Comparison of ENCODE assay signal across 8 mouse cellular contexts in the genomic region with DNA sequence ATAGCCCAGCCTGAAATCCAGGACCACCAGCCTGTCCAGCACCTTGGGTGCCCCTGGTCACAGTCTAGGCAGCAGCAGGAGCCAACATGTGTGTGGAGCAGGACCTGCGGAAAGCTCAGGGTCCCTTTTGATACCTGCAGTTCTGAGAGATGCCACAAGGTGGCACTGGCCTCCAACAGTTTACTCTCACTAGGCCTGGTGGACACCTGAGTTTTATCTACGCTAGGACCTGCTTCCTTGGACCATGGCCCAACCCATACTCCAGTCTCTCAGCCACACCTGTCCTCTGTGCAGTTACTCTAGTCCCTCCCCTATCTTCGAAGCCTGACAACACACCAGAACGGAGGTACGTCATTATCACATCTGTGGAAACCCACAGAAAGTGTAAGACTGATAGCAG. TPM values are rescaled to one million over a fixed set of nuclear protein-coding genes. Genes with fewer than 3 reads are reported as not detected.
DNase-seq lines count a peak whose midpoint lies in the region; ATAC-seq and TF ChIP-seq lines count a peak whose summit lies in the region.

No protein-coding gene starts in this region.

- no peak overlapping the region for H3K4me2 ChIP-seq in intestine, postnatal 0 days (replicated peaks; ENCODE audit: low read depth)
- H3K4me2 ChIP-seq in midbrain, embryonic 14.5 days (ENCODE audit: low read length): no peak overlapping the region

- peak; percentile 60 for DNase-seq in gastrocnemius, adult 18-20 months (ENCODE audit: low spot score)
- no peak for DNase-seq in gastrocnemius, postnatal 25 days
- peak; percentile 95 for DNase-seq in cerebellum, postnatal 14 days
- DNase-seq in frontal cortex, postnatal 25 days (ENCODE audit: low spot score in 2 of 2): peak; percentile 83 to 88
- DNase-seq in left cerebral cortex, postnatal 4 days: peak; percentile 79
- peak; percentile 88 for DNase-seq in midbrain, embryonic 14.5 days
- DNase-seq in spleen, postnatal 10 days (ENCODE audit: low spot score in 2 of 2): peak; percentile 67 to 75

- no peak overlapping the region for H3K4me3 ChIP-seq in intestine, postnatal 0 days (ENCODE audit: low read depth, low read length)
- H3K4me3 ChIP-seq in midbrain, embryonic 14.5 days (replicated peaks; ENCODE audit: low read depth, low read length): no peak overlapping the region

- 25% methylated on average over 5 of the region's 5 CpGs for WGBS in intestine, postnatal 0 days
- WGBS in midbrain, embryonic 14.5 days: 49% methylated on average over 5 of the region's 5 CpGs

- peak; percentile 95 for TF ChIP-seq CTCF in intestine, postnatal 0 days (IDR thresholded peaks at IDR 0.05; ENCODE audit: low read depth)

- H3K4me1 ChIP-seq in intestine, postnatal 0 days (replicated peaks; ENCODE audit: control insufficient read depth, insufficient read depth, low read length): no peaks in the 10 kb centered on the region
- no peaks in the 10 kb centered on the region for H3K4me1 ChIP-seq in midbrain, embryonic 14.5 days (ENCODE audit: control insufficient read depth, insufficient read depth, low read length)

- H3K27ac ChIP-seq in intestine, postnatal 0 days (ENCODE audit: low read depth, low read length): no peak overlapping the region
- H3K27ac ChIP-seq in midbrain, embryonic 14.5 days (replicated peaks; ENCODE audit: low read depth, low read length): no peak overlapping the region

- H3K36me3 ChIP-seq in intestine, postnatal 0 days (ENCODE audit: control insufficient read depth, insufficient read depth): no peaks in the 10 kb centered on the region
- H3K36me3 ChIP-seq in midbrain, embryonic 14.5 days (ENCODE audit: control insufficient read depth, insufficient read depth, low read length): no peaks in the 10 kb centered on the region

- no peak overlapping the region for H3K9ac ChIP-seq in intestine, postnatal 0 days (ENCODE audit: low read depth, low read length)
- H3K9ac ChIP-seq in midbrain, embryonic 14.5 days (replicated peaks; ENCODE audit: low read length): no peak overlapping the region

- intact Hi-C loops in left cerebral cortex, postnatal 4 days (cut with DNase I): loop anchor here (10.0 kb wide), 1 partner anchor 99 kb away; no protein-coding TSS in a partner anchor

- ATAC-seq in intestine, postnatal 0 days: peak; percentile 63; the same call in 1 of the 2 replicates
- ATAC-seq in midbrain, embryonic 14.5 days (ENCODE audit: low FRiP score, low TSS enrichment): no peak

- no peaks in the 10 kb centered on the region for H3K9me3 ChIP-seq in intestine, postnatal 0 days (ENCODE audit: control insufficient read depth)
- no peaks in the 10 kb centered on the region for H3K9me3 ChIP-seq in midbrain, embryonic 14.5 days (ENCODE audit: control insufficient read depth, low read length)

- H3K27me3 ChIP-seq in intestine, postnatal 0 days (replicated peaks; ENCODE audit: control insufficient read depth, insufficient read depth, low read length): no peaks in the 10 kb centered on the region
- no peaks in the 10 kb centered on the region for H3K27me3 ChIP-seq in midbrain, embryonic 14.5 days (ENCODE audit: control insufficient read depth, insufficient read depth, low read length)

RNA-seq across cellular contexts. Expression of gene Sohlh1, which starts 10.8 kb away (rescaled TPM):
- total RNA-seq in gastrocnemius, adult 18-20 months (2021): not detected
- total RNA-seq in gastrocnemius, postnatal 25 days (2021): not detected
- not detected in 2 replicates for polyA plus RNA-seq in intestine, postnatal 0 days (2015; fragmentation: Nextera tagmentation; extraction: Ambion mirVana)
- not detected for total RNA-seq in left cerebral cortex, postnatal 4 days (2021)
- not detected in 2 replicates for polyA plus RNA-seq in midbrain, embryonic 14.5 days (2014; fragmentation: Nextera tagmentation; extraction: Ambion mirVana)

RNA-seq across cellular contexts. Expression of gene Lcn9, which starts 13.3 kb away (rescaled TPM):
- total RNA-seq in gastrocnemius, adult 18-20 months (2021): not detected
- not detected for total RNA-seq in gastrocnemius, postnatal 25 days (2021)
- not detected in 2 replicates for polyA plus RNA-seq in intestine, postnatal 0 days (2015; fragmentation: Nextera tagmentation; extraction: Ambion mirVana)
- total RNA-seq in left cerebral cortex, postnatal 4 days (2021): not detected
- polyA plus RNA-seq in midbrain, embryonic 14.5 days (2014; fragmentation: Nextera tagmentation; extraction: Ambion mirVana): not detected in 2 replicates

RNA-seq across cellular contexts. Expression of gene Glt6d1, which starts 20.6 kb away (rescaled TPM):
- not detected for total RNA-seq in gastrocnemius, adult 18-20 months (2021)
- not detected for total RNA-seq in gastrocnemius, postnatal 25 days (2021)
- not detected in 2 replicates for polyA plus RNA-seq in intestine, postnatal 0 days (2015; fragmentation: Nextera tagmentation; extraction: Ambion mirVana)
- total RNA-seq in left cerebral cortex, postnatal 4 days (2021): not detected
- not detected in 2 replicates for polyA plus RNA-seq in midbrain, embryonic 14.5 days (2014; fragmentation: Nextera tagmentation; extraction: Ambion mirVana)

RNA-seq across cellular contexts. Expression of gene Kcnt1, which starts 27.2 kb away (rescaled TPM):
- total RNA-seq in gastrocnemius, adult 18-20 months (2021): under 1 TPM; 0.34 to 0.47 TPM
- total RNA-seq in gastrocnemius, postnatal 25 days (2021): under 1 TPM in 1 of 2 experiments, not detected in 1; 0.27 TPM
- 0.18 TPM in 2 replicates for polyA plus RNA-seq in intestine, postnatal 0 days (2015; fragmentation: Nextera tagmentation; extraction: Ambion mirVana)
- total RNA-seq in left cerebral cortex, postnatal 4 days (2021): 10 to 100 TPM; 62.7 to 81.2 TPM
- 10.1 and 11.3 TPM in 2 replicates for polyA plus RNA-seq in midbrain, embryonic 14.5 days (2014; fragmentation: Nextera tagmentation; extraction: Ambion mirVana)

RNA-seq across cellular contexts. Expression of gene Gm13539, which starts 54.2 kb away (rescaled TPM):
- total RNA-seq in gastrocnemius, adult 18-20 months (2021): not detected
- not detected for total RNA-seq in gastrocnemius, postnatal 25 days (2021)
- not detected in 2 replicates for polyA plus RNA-seq in intestine, postnatal 0 days (2015; fragmentation: Nextera tagmentation; extraction: Ambion mirVana)
- not detected for total RNA-seq in left cerebral cortex, postnatal 4 days (2021)
- not detected in 2 replicates for polyA plus RNA-seq in midbrain, embryonic 14.5 days (2014; fragmentation: Nextera tagmentation; extraction: Ambion mirVana)
